Mouse (Mus musculus) left cerebral cortex, postnatal 14 days (tissue): ENCODE data around the gene Tmod3. TPM values are rescaled to one million over a fixed set of nuclear protein-coding genes. Genes with fewer than 3 reads are reported as not detected.
"Not testable (repeated sequence)": the region's sequence is repeated elsewhere in the genome, so short reads cannot be mapped to it uniquely, and the experiment has no call there.

Source experiments
- DNase-seq, 2 experiments: peaks; one replicate each; pipeline ENCODE4 v3.0.0; 2021 to 2022; ENCODE audit warnings: low spot score in 2 of 2, mixed read lengths in 1 of 2
- intact Hi-C: fragments of 180-260 bp; cut with DNase I; formaldehyde crosslinking; loops from one replicate; pipeline ENCODE4 v1.15.1; 2025
- total RNA-seq, 2 experiments: library from RNA; stranded (reverse); gene quantifications; 2 replicates each; pipeline ENCODE4 v1.2.3; 2021

The Tmod3 gene
- total RNA-seq, 2 experiments from 2014 or later = 59.0 to 64.9 TPM

DNA sequence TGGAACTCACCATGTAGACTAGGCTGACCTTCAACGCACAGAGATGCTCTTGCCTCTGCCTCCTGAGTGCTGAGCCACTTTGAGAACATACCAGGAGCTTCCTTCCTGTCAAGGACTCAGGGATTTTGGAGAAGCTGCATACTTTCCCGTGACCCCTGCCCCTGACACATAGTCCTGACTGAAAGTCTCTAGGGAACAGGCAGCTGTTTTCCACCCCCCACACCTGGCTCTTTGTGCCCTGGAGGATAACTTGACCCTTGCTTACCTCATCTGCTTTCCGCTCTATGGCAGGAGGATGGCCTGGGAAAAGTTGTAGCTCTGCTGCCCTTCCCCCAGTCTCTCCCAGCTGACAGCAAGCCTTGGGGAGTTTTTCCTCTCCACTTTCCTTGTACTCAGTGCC is 41.7 kb downstream of the Tmod3 start:
- DNase-seq = no peak
- intact Hi-C loops = loop anchor here (10.0 kb wide), 1 partner anchor 233 kb away; no protein-coding TSS in a partner anchor

DNA sequence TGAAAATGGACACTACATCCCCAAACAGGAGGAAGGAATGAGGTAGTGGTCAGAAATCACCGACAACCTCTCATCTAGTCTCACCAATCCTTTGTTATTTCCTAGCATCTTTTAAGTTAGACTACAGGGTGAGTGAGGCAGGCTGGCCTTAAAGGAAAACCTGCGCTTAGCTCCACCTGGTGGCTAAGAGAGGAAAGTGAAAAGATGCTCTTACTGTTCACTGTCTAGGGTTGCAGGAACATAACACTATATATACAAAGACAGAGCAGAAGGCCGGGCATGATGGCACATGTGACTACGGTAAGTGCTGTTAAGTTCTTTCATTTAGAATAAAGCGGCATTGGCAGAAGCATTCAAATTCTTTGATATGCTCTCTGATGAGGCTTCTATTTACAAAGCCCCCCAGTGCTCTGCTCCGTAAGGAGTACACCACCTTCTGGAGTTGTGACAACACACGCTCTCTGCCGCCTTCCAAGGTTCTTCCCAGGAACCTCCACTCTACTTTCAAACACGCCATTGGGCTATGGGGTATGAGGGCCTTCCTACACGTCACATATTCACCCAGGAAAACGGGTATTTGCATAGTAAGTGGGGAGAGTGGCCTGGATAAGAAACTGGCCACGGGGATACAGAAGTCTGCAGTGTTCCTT is 43.9 kb downstream of the Tmod3 start:
- DNase-seq = peak; percentile 76
- intact Hi-C loops = loop anchor here (10.0 kb wide), 1 partner anchor 231 kb away; no protein-coding TSS in a partner anchor

- intact Hi-C loops = loop anchor here (10.0 kb wide), 1 partner anchor 227 kb away; no protein-coding TSS in a partner anchor
- DNase-seq = peak in 1 of 2 experiments; percentile 41
Observed at GRCm38 (mm10) chr9:75511236-75511939, 48.1 kb downstream of the Tmod3 start.

DNA sequence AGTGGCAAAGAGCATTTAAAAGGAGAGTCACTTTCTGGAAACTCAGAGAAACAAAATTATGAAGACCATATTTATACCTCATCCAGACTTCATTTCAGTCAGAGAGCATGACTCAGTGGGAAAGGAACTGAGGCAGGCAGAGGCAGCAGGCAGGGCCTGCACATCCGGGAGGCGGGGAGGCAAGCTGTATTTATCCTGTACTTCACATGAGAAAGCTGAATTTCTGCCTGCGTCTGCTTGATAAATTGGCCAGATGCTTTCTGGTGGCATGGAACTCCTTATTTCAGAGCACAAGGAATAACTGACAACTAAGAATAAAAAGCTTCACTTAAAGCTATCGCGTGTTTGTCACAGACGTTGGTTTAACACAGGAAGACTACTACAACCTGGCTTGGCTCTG is 55.1 kb downstream of the Tmod3 start:
- intact Hi-C loops = loop anchor here (5.0 kb wide), 1 partner anchor 37 kb away; no protein-coding TSS in a partner anchor

GRCm38 (mm10) chr9:75498571-75498970 is 60.9 kb downstream of the Tmod3 start:
- intact Hi-C loops = no loop called here
- no peak for DNase-seq

More for the DNA sequence above, 55.1 kb downstream of the Tmod3 start:
- DNase-seq = peak in 1 of 2 experiments; percentile 35

DNA sequence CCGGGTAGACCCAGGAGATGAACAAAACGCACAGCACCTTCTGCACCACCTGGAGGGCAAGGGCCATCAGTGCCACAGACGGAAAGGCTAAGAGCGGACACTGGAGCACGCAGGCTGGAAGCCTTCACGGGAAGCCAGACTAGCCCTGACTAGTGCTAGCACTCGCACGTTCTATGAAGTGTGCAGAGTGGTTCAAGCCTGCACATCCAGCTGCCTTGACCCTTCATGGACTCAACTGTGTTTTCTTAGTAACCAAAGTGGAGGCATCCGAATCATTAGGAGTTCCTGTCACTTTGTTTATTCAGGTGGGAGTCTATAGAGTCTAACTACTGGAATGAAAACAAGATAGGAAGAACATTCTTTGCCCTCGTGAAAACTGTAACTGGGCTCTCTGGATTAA is 63.5 kb downstream of the Tmod3 start:
- intact Hi-C loops = no loop called here
- DNase-seq = no peak

GRCm38 (mm10) chr9:75494407-75495005 is 65.0 kb downstream of the Tmod3 start:
- intact Hi-C loops = no loop called here
- no peak for DNase-seq

DNA sequence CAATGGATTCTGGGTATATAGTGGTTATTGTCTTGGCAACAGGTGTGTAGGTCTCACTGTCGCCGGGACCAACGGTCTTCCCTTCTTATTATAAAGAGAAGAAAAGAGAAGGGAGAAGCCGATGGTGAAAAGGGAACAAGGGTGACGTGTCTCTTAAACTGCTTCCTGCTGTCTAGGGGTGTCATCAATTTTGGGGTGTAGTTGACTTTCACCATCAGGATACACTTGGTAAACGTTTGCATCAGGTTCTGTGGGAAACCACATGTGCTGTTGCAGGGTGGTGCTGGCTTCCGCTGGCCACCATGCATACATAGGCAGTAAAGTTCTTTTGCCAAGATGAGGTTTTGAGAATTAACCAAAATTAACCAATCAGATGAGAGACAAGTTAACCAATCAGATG is 71.2 kb downstream of the Tmod3 start:
- DNase-seq, intact Hi-C loops: not testable (repeated sequence)

- intact Hi-C loops = no loop called here
Observed at GRCm38 (mm10) chr9:75485231-75485630, 74.2 kb downstream of the Tmod3 start.

DNA sequence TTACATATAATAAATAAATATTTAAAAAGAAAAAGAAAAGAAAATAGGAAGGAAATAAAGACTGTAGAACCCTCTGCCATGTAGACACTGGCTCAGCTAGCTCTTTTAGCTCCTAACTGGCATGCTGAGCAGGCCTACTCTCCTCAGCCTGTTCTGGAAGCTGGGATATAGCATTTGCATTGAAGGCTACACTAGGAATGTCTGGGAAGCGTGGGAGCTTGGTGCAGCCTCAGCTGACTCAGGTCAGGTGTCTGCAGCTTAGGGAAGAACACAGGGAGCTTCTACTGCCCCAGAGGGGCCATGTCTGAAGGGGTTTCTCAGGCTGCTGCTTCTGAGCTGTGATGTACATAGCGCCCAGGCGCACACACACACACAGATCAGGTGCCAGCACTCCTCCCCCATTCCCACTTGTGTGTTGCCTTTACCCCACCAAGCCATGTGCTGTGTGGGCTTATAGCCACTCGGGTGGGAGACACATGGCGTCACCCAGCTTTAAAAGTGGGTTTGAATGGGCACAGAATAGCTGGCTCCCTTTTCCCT is 78.9 kb downstream of the Tmod3 start:
- intact Hi-C loops = no loop called here
- no peak for DNase-seq

More at GRCm38 (mm10) chr9:75485231-75485630, 74.2 kb downstream of the Tmod3 start:
- DNase-seq = no peak

GRCm38 (mm10) chr9:75479106-75479725 is 80.2 kb downstream of the Tmod3 start:
- peak in 1 of 2 experiments; percentile 50 for DNase-seq
- intact Hi-C loops = no loop called here

DNA sequence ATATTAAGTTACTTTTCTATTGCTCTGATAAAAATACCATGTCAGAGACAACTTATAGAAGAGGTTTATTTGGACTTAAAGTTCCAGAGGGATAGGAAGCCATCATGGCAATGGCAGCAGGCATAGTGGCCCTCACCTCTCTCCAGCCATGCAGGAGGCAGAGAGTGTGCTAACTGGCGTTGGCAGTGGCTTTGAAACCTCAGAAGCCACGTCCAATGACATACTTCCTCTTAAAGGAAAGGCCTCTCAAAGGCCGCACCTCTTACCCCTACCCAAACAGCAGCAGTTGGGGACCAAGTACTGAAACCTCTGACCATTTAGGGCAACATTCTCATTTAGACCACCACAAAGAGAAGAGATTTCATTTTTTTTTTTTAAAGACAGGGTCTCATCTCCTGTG is 82.2 kb downstream of the Tmod3 start:
- intact Hi-C loops = no loop called here
- no peak for DNase-seq

- intact Hi-C loops = loop anchor here (5.0 to 10.0 kb wide), 2 partner anchors 34 to 117 kb away; no protein-coding TSS in a partner anchor
- DNase-seq = no peak
Observed at GRCm38 (mm10) chr9:75468297-75468696, 91.2 kb downstream of the Tmod3 start.

DNA sequence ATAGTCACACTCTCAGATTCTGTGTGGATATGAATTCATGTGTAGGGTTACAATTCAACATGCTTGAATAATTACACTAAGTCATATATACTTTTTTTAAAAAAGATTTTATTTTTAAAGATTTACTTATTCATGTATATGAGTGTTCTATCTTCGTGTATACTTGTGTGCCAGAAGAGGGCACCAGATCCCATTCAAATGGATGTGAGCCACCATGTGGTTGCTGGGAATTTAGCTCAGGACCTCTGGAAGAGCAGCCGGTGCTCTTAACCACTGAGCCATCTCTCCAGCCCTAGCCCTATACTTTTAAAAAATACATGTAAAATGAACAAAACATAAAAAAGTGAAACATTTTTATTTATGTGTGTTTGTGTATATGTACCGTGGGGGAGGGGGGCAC is 91.9 kb downstream of the Tmod3 start:
- no peak for DNase-seq
- intact Hi-C loops = loop anchor here (5.0 to 10.0 kb wide), 2 partner anchors 35 to 117 kb away; no protein-coding TSS in a partner anchor

- intact Hi-C loops = loop anchor here (5.0 to 10.0 kb wide), 2 partner anchors 36 to 118 kb away; no protein-coding TSS in a partner anchor
Observed at GRCm38 (mm10) chr9:75466641-75467040, 92.8 kb downstream of the Tmod3 start.

GRCm38 (mm10) chr9:75465856-75466255 is 93.6 kb downstream of the Tmod3 start:
- intact Hi-C loops = loop anchor here (5.0 to 10.0 kb wide), 2 partner anchors 36 to 119 kb away; no protein-coding TSS in a partner anchor

More at GRCm38 (mm10) chr9:75466641-75467040, 92.8 kb downstream of the Tmod3 start:
- DNase-seq = no peak

DNA sequence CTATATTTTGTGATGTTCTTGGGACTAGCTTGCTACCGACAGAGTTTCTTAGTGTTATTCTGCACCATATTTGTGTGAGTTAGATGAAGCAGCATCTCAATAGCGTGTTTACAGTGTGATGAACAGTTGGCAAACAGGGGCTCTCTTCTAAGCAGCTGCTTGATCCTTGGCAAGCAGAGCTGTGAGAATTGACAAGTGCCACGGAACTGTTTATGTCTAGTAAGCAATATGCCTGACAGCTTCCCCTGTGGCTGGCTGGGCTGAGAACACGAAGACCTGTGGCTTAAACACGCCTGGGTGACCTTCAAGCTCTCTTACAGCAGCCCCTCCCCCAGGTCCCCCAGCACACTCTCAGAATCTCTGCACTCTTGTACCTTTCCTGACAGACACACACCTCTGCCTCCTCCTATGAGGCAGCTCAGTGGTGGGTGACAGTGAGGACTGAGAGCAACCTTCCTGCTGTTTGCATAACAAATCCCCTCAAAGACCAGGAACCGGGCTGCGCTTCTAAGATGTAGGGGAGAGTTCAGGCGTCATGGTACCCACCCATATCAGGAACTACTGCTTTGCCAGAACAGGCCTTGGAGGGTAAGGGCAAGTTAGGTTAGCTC is 96.3 kb downstream of the Tmod3 start:
- DNase-seq = peak in 1 of 2 experiments; percentile 28
- intact Hi-C loops = loop anchor here (10.0 kb wide), 1 partner anchor 122 kb away; no protein-coding TSS in a partner anchor

More at GRCm38 (mm10) chr9:75465856-75466255, 93.6 kb downstream of the Tmod3 start:
- DNase-seq = peak; percentile 42 to 61

GRCm38 (mm10) chr9:75455684-75456083 is 103.8 kb downstream of the Tmod3 start:
- no peak for DNase-seq
- intact Hi-C loops = no loop called here

GRCm38 (mm10) chr9:75453994-75454393 is 105.5 kb downstream of the Tmod3 start:
- intact Hi-C loops = no loop called here
- DNase-seq = no peak
